In the genomic region with DNA sequence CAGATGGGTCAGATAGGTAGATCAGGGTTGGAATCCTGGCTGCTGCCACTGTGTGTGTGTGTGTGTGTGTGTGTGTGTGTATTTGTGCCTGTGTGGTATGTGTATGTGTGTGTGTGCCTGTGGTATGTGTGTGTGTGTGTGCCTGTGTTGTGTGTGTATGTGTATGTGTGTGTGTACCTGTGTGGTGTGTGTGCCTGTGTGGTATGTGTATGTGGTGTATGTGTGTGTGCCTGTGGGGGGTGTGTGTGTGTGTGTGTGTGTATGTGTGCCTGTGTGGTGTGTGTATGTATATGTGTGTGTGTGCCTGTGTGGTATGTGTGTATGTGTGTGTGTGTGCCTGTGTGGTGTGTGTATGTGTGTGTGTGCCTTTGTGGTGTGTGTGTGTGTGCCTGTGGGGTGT, we compare ENCODE assay signal across 17 mouse cellular contexts. TPM values are rescaled to one million over a fixed set of nuclear protein-coding genes. Genes with fewer than 3 reads are reported as not detected.
"Had no signal": no experiment of that assay in that cellular context is flagged by ENCODE, and none has a peak within 500 bp of the region (broad histone marks: within the 10 kb centered on the region; RNA-seq: fewer than 3 reads in every experiment).

No protein-coding gene starts in this region.

- DNase-seq: retina, postnatal 1 day; right cerebral cortex, adult 18-20 months; right cerebral cortex, postnatal 14 days; right cerebral cortex, postnatal 25 days; right cerebral cortex, postnatal 4 days; spleen, adult 18-20 months; thymus, adult 18-20 months; thymus, adult 2 months; thymus, postnatal 14 days; thymus, postnatal 25 days; thymus, postnatal 36 days; thymus, postnatal 4 days had no signal

- H3K9me3 ChIP-seq: neural tube, embryonic 15.5 days; stomach, embryonic 15.5 days had no signal

- H3K27ac ChIP-seq: neural tube, embryonic 15.5 days; stomach, embryonic 15.5 days; stomach, postnatal 0 days had no signal

- H3K9ac ChIP-seq: neural tube, embryonic 15.5 days; stomach, embryonic 15.5 days had no signal

- H3K4me3 ChIP-seq: neural tube, embryonic 15.5 days; stomach, embryonic 15.5 days had no signal

- H3K4me2 ChIP-seq: neural tube, embryonic 15.5 days; stomach, embryonic 15.5 days had no signal

- H3K36me3 ChIP-seq: neural tube, embryonic 15.5 days; stomach, embryonic 15.5 days had no signal

- H3K4me1 ChIP-seq: neural tube, embryonic 15.5 days; stomach, embryonic 15.5 days had no signal

RNA-seq across cellular contexts. Expression of a gene that starts 6.4 kb away (rescaled TPM):
- polyA plus RNA-seq: testis, adult 2 months; thymus, postnatal 0 days had no signal
